Mouse (Mus musculus) midbrain, postnatal 0 days (tissue): ENCODE measurements around the gene Kdm4b. TPM values are rescaled to one million over a fixed set of nuclear protein-coding genes. Genes with fewer than 3 reads are reported as not detected.

Experiments used
- ATAC-seq: fragments of 200-750 bp; cut with Nextera tagmentation; 2 replicates; pipeline ENCODE4 v1.8.0; 2017; ENCODE audit warnings: moderate number of reproducible peaks, mild to moderate bottlenecking, moderate TSS enrichment, moderate library complexity; ENCODE audit not compliant: low FRiP score
- DNase-seq: peaks from one replicate; pipeline ENCODE4 v3.0.0-alpha.2; 2015; ENCODE audit warnings: low spot score
- H3K27ac ChIP-seq: fragments of 300-500 bp; sonication (generic); 2 replicates; pipeline ENCODE4 v1.5.1; 2014; ENCODE audit warnings: low read depth, mild to moderate bottlenecking, low read length, mixed read lengths
- H3K27me3 ChIP-seq: fragments of 300-500 bp; sonication (generic); 2 replicates; pipeline ENCODE4 v1.6.1; 2014; ENCODE audit warnings: low read length, control low read depth, mixed read lengths; ENCODE audit not compliant: insufficient read depth
- H3K36me3 ChIP-seq: fragments of 300-500 bp; sonication (generic); 2 replicates; pipeline ENCODE4 v1.6.1; 2014; ENCODE audit warnings: low read length, control low read depth, mixed read lengths; ENCODE audit not compliant: insufficient read depth
- H3K4me1 ChIP-seq: fragments of 300-500 bp; sonication (generic); 2 replicates; pipeline ENCODE4 v1.6.1; 2014; ENCODE audit warnings: mild to moderate bottlenecking, control low read depth, antibody characterized with exemption, low read length, mixed read lengths; ENCODE audit not compliant: insufficient read depth
- H3K4me2 ChIP-seq: fragments of 300-500 bp; sonication (generic); 2 replicates; pipeline ENCODE4 v1.6.1; 2014; ENCODE audit warnings: low read depth, mild to moderate bottlenecking, low read length, mixed read lengths; ENCODE audit not compliant: poor library complexity, severe bottlenecking
- H3K4me3 ChIP-seq: fragments of 300-500 bp; sonication (generic); 2 replicates; pipeline ENCODE4 v1.5.1; 2014; ENCODE audit warnings: low read depth, mild to moderate bottlenecking, low read length, moderate library complexity
- H3K9ac ChIP-seq: fragments of 300-500 bp; sonication (generic); replicated peaks from 2 replicates; pipeline ENCODE4 v1.6.1; 2014; ENCODE audit warnings: mild to moderate bottlenecking, low read length, moderate library complexity, mixed read lengths; ENCODE audit not compliant: poor library complexity, severe bottlenecking
- H3K9me3 ChIP-seq: fragments of 300-500 bp; sonication (generic); 2 replicates; pipeline ENCODE4 v1.6.1; 2016; ENCODE audit warnings: low read length, control low read depth
- CTCF ChIP-seq: IDR thresholded peaks from 2 replicates; pipeline ENCODE4 v1.5.1; 2016; ENCODE audit warnings: antibody characterized with exemption, mild to moderate bottlenecking
- WGBS: fragments of 180-500 bp; shearing (Covaris S2); extraction: QIAGEN DNeasy Blood & Tissue Kit; methylation state at CpG from one replicate; pipeline ENCODE4 v1.1.7; 2014; 5-methylcytosine and 5-hydroxymethylcytosine counted together
- polyA plus RNA-seq: library from polyadenylated mRNA; unstranded; fragments of >200 nt; fragmentation: Nextera tagmentation; extraction: Ambion mirVana; gene quantifications from 2 replicates; pipeline ENCODE4 v1.2.1, GENCODE M21; 2015
- total RNA-seq: library from RNA; depleted of rRNA; stranded (reverse); fragments of >200 nt; gene quantifications from 2 replicates; pipeline ENCODE4 v1.2.3, GENCODE M21; 2014

Gene Kdm4b
- total and polyA plus RNA-seq, 2 experiments from 2014 or later, result 45.6 to 140 TPM

GRCm38 (mm10) chr17:56281193-56281592 is 44.7 kb upstream of the Kdm4b start:
- no peak overlapping the region for H3K4me2 ChIP-seq
- no peaks in the 10 kb centered on the region for H3K9me3 ChIP-seq
- ATAC-seq, result no peak
- H3K36me3 ChIP-seq, result no peaks in the 10 kb centered on the region
- no peak overlapping the region for H3K4me3 ChIP-seq
- H3K9ac ChIP-seq, result no peak overlapping the region
- DNase-seq, result no peak
- WGBS, result 94% methylated on average over 12 of the region's 12 CpGs
- no peak overlapping the region for H3K27ac ChIP-seq
- no peak for TF ChIP-seq CTCF
- no peaks in the 10 kb centered on the region for H3K27me3 ChIP-seq
- no peaks in the 10 kb centered on the region for H3K4me1 ChIP-seq

GRCm38 (mm10) chr17:56282802-56283201 is 43.1 kb upstream of the Kdm4b start:
- no peak overlapping the region for H3K27ac ChIP-seq
- TF ChIP-seq CTCF, result no peak
- H3K4me2 ChIP-seq, result no peak overlapping the region
- H3K4me1 ChIP-seq, result no peaks in the 10 kb centered on the region
- no peak overlapping the region for H3K9ac ChIP-seq
- no peaks in the 10 kb centered on the region for H3K36me3 ChIP-seq
- no peaks in the 10 kb centered on the region for H3K27me3 ChIP-seq
- 71% methylated on average over 4 of the region's 4 CpGs for WGBS
- H3K9me3 ChIP-seq, result no peaks in the 10 kb centered on the region
- no peak for ATAC-seq
- peak; percentile 58 for DNase-seq
- H3K4me3 ChIP-seq, result no peak overlapping the region

- H3K4me1 ChIP-seq, result no peaks in the 10 kb centered on the region
- no peak overlapping the region for H3K4me3 ChIP-seq
- no peaks in the 10 kb centered on the region for H3K9me3 ChIP-seq
- DNase-seq, result no peak
- H3K27ac ChIP-seq, result no peak overlapping the region
- H3K27me3 ChIP-seq, result no peaks in the 10 kb centered on the region
- no peak overlapping the region for H3K9ac ChIP-seq
- no peak for ATAC-seq
- 91% methylated on average over 8 of the region's 8 CpGs for WGBS
- H3K36me3 ChIP-seq, result no peaks in the 10 kb centered on the region
- no peak overlapping the region for H3K4me2 ChIP-seq
- TF ChIP-seq CTCF, result no peak
These were observed 42.5 kb upstream of the Kdm4b start for GRCm38 (mm10) chr17:56283316-56283715.

- 96% methylated on average over 11 of the region's 11 CpGs for WGBS
- no peak for TF ChIP-seq CTCF
- Histone ChIP-seq H3K9ac (no peak overlapping the region), H3K4me1 (no peaks in the 10 kb centered on the region), H3K36me3 (no peaks in the 10 kb centered on the region), H3K4me3 (no peak overlapping the region), H3K27me3 (no peaks in the 10 kb centered on the region), H3K4me2 (no peak overlapping the region), H3K9me3 (no peaks in the 10 kb centered on the region), H3K27ac (no peak overlapping the region)
- ATAC-seq, result no peak
- DNase-seq, result no peak
These were observed 39.9 kb upstream of the Kdm4b start for GRCm38 (mm10) chr17:56285995-56286394.

GRCm38 (mm10) chr17:56287830-56288229 is 38.0 kb upstream of the Kdm4b start:
- no peaks in the 10 kb centered on the region for H3K36me3 ChIP-seq
- no peak for TF ChIP-seq CTCF
- no peak overlapping the region for H3K4me2 ChIP-seq
- no peaks in the 10 kb centered on the region for H3K9me3 ChIP-seq
- no peak for DNase-seq
- H3K9ac ChIP-seq, result no peak overlapping the region
- no peak for ATAC-seq
- no peak overlapping the region for H3K4me3 ChIP-seq
- WGBS, result 59% methylated on average over 3 of the region's 3 CpGs
- H3K27me3 ChIP-seq, result no peaks in the 10 kb centered on the region
- no peaks in the 10 kb centered on the region for H3K4me1 ChIP-seq
- no peak overlapping the region for H3K27ac ChIP-seq

- no peak for TF ChIP-seq CTCF
- no peak for ATAC-seq
- Histone ChIP-seq H3K4me2 (no peak overlapping the region), H3K27ac (no peak overlapping the region; the same call in 1 of the 2 replicates), H3K9ac (no peak overlapping the region), H3K4me1 (no peaks in the 10 kb centered on the region), H3K4me3 (no peak overlapping the region), H3K36me3 (no peaks in the 10 kb centered on the region), H3K27me3 (0 out of 2 replicates have a peak, but pooled peaks cover 4% of the 10 kb centered on the region), H3K9me3 (no peaks in the 10 kb centered on the region)
- DNase-seq, result no peak
- 47% methylated on average over 3 of the region's 3 CpGs for WGBS
These were observed 37.0 kb upstream of the Kdm4b start for GRCm38 (mm10) chr17:56288866-56289265.
